Mouse (Mus musculus): ENCODE results near the gene Spdye4b.

DNA sequence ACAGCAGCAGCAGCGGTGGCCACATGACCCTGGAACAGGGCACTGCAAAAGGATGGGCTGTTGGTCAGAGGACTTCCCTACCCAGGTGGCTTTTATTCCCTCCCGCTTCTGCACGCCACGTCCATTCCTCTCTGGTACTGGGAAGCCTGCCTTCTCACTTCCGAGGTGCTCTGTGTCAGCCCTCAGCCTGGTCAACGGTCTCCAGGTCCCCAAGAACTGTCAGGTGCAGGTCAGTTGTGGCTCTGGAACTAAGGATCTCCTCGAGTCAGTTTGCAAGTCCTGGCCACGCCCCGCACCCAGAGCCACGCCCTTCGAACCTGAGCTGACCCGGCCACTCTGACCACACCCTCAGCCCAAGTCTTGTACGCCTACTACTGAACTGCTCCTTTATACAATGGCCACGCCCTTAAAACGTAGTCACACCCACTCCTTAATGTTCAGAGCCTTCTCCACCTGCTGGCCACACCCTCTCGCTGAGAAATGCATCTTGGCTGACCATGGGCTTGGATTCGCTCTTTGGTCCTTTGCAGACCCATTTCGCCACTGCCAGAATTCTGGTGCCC is 15.2 kb upstream of the Spdye4b start:
- TF ChIP-seq POLR2A (IDR thresholded peaks at IDR 0.05; ENCODE audit: control insufficient read depth, low read depth, low read length) = peak; percentile 90
- no peak for TF ChIP-seq CTCF (IDR thresholded peaks at IDR 0.05; ENCODE audit: control insufficient read depth, insufficient read depth, insufficient replicate concordance, low read depth, low read length)
